Mouse (Mus musculus) hindbrain, postnatal 0 days (tissue): ENCODE data around the gene Capn8. TPM values are rescaled to one million over a fixed set of nuclear protein-coding genes. Genes with fewer than 3 reads are reported as not detected.
"Not testable (repeated sequence)": the region's sequence is repeated elsewhere in the genome, so short reads cannot be mapped to it uniquely, and the experiment has no call there.

Source experiments
- ATAC-seq: fragments of 200-750 bp; cut with Nextera tagmentation; 2 replicates; pipeline ENCODE4 v1.8.0; 2017; ENCODE audit warnings: mild to moderate bottlenecking, moderate TSS enrichment, moderate library complexity
- DNase-seq: peaks from one replicate; pipeline ENCODE4 v3.0.0-alpha.2; 2015; ENCODE audit warnings: low spot score
- H3K27ac ChIP-seq: fragments of 300-500 bp; sonication (generic); 2 replicates; pipeline ENCODE4 v1.5.1; 2014; ENCODE audit warnings: mild to moderate bottlenecking
- H3K27me3 ChIP-seq: fragments of 300-500 bp; sonication (generic); 2 replicates; pipeline ENCODE4 v1.6.1; 2014; ENCODE audit warnings: low read length, mixed read lengths; ENCODE audit not compliant: insufficient read depth
- H3K36me3 ChIP-seq: fragments of 300-500 bp; sonication (generic); 2 replicates; pipeline ENCODE4 v1.6.1; 2014; ENCODE audit warnings: low read length, mixed read lengths; ENCODE audit not compliant: insufficient read depth
- H3K4me1 ChIP-seq: fragments of 300-500 bp; sonication (generic); 2 replicates; pipeline ENCODE4 v1.6.1; 2014; ENCODE audit warnings: antibody characterized with exemption, low read length, mixed read lengths; ENCODE audit not compliant: insufficient read depth
- H3K4me2 ChIP-seq: fragments of 300-500 bp; sonication (generic); 2 replicates; pipeline ENCODE4 v1.6.1; 2014; ENCODE audit warnings: low read depth, mild to moderate bottlenecking, low read length, moderate library complexity, mixed read lengths
- H3K4me3 ChIP-seq: fragments of 300-500 bp; sonication (generic); 2 replicates; pipeline ENCODE4 v1.5.1; 2014; ENCODE audit warnings: low read length
- H3K9ac ChIP-seq: fragments of 300-500 bp; sonication (generic); replicated peaks from 2 replicates; pipeline ENCODE4 v1.6.1; 2014; ENCODE audit warnings: mild to moderate bottlenecking, low read length, moderate library complexity, mixed read lengths
- H3K9me3 ChIP-seq: fragments of 300-500 bp; sonication (generic); 2 replicates; pipeline ENCODE4 v1.6.1; 2016; ENCODE audit warnings: low read length, mixed read lengths
- CTCF ChIP-seq: IDR thresholded peaks from 2 replicates; pipeline ENCODE4 v1.5.1; 2016; ENCODE audit warnings: antibody characterized with exemption, control low read depth, low read depth
- WGBS: fragments of 180-500 bp; shearing (Covaris S2); extraction: QIAGEN DNeasy Blood & Tissue Kit; methylation state at CpG from one replicate; pipeline ENCODE4 v1.1.7; 2014; 5-methylcytosine and 5-hydroxymethylcytosine counted together
- polyA plus RNA-seq: library from polyadenylated mRNA; unstranded; fragments of >200 nt; fragmentation: Nextera tagmentation; extraction: Ambion mirVana; gene quantifications from 2 replicates; pipeline ENCODE4 v1.2.1, GENCODE M21; 2015
- total RNA-seq: library from RNA; depleted of rRNA; stranded (reverse); fragments of >200 nt; gene quantifications from 2 replicates; pipeline ENCODE4 v1.2.3, GENCODE M21; 2014

Gene Capn8
- total and polyA plus RNA-seq, 2 experiments from 2014 or later = not detected

DNA sequence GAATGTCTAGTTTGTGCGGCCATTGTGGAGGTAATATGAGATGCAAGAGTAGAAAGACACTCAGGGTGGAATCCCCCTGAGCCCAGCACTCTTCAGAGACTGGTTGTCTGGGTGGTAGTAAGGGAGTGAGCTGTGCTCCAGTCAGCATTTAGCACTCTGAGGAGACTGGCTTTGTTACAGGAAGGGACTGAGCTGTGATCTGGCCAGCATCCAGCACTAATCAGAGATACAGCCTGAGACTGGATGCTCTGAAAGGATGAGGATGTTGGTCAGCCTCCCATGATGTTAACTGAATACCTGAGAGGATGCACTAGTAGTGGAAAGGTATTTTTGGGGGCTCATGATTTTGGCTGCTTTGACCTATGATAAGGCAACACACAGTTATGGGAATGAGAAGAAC, 61.4 kb downstream of the Capn8 start:
- Histone ChIP-seq H3K4me2 (no peak overlapping the region), H3K27me3 (no peaks in the 10 kb centered on the region), H3K9me3 (no peaks in the 10 kb centered on the region), H3K9ac (no peak overlapping the region), H3K27ac (no peak overlapping the region), H3K4me1 (no peaks in the 10 kb centered on the region), H3K4me3 (no peak overlapping the region), H3K36me3 (no peaks in the 10 kb centered on the region)
- no peak for ATAC-seq
- TF ChIP-seq CTCF = no peak
- 65% methylated on average over 1 of the region's 1 CpGs for WGBS
- no peak for DNase-seq

- Histone ChIP-seq H3K4me2 (no peak overlapping the region), H3K27me3 (no peaks in the 10 kb centered on the region), H3K9ac (no peak overlapping the region), H3K4me3 (no peak overlapping the region), H3K27ac (no peak overlapping the region), H3K9me3 (no peaks in the 10 kb centered on the region), H3K4me1 (no peaks in the 10 kb centered on the region), H3K36me3 (no peaks in the 10 kb centered on the region)
- WGBS = 96% methylated on average over 4 of the region's 4 CpGs
- ATAC-seq (no peak), DNase-seq (no peak)
- no peak for TF ChIP-seq CTCF
These were observed 64.4 kb downstream of the Capn8 start for GRCm38 (mm10) chr1:182629228-182629627.

GRCm38 (mm10) chr1:182633712-182634294, 69.0 kb downstream of the Capn8 start:
- no peak overlapping the region for H3K9ac ChIP-seq
- H3K27ac ChIP-seq = no peak overlapping the region
- no peaks in the 10 kb centered on the region; the same call in 1 of the 2 replicates for H3K4me1 ChIP-seq
- no peak for ATAC-seq
- DNase-seq = no peak
- 86% methylated on average over 12 of the region's 12 CpGs for WGBS
- TF ChIP-seq CTCF = no peak
- H3K4me3 ChIP-seq = no peak overlapping the region
- no peak overlapping the region for H3K4me2 ChIP-seq
- H3K27me3 ChIP-seq = no peaks in the 10 kb centered on the region
- H3K9me3 ChIP-seq = no peaks in the 10 kb centered on the region
- H3K36me3 ChIP-seq = no peaks in the 10 kb centered on the region

- Histone ChIP-seq H3K9me3 (no peaks in the 10 kb centered on the region), H3K4me1 (peaks cover 5% of the 10 kb centered on the region; the same call in 1 of the 2 replicates), H3K4me3 (no peak overlapping the region), H3K36me3 (no peaks in the 10 kb centered on the region), H3K27ac (no peak overlapping the region), H3K9ac (no peak overlapping the region), H3K27me3 (no peaks in the 10 kb centered on the region), H3K4me2 (no peak overlapping the region)
- 0 out of 2 replicates have a peak, but pooled peaks have one; percentile 27 for ATAC-seq
- TF ChIP-seq CTCF = no peak
- 33% methylated on average over 7 of the region's 7 CpGs for WGBS
- peak; percentile 18 for DNase-seq
These were observed 74.2 kb downstream of the Capn8 start for GRCm38 (mm10) chr1:182639016-182639415.

- Histone ChIP-seq H3K27ac (no peak overlapping the region), H3K4me2 (no peak overlapping the region), H3K27me3 (no peaks in the 10 kb centered on the region), H3K9ac (no peak overlapping the region), H3K36me3 (no peaks in the 10 kb centered on the region), H3K4me3 (no peak overlapping the region), H3K4me1 (peaks cover 5% of the 10 kb centered on the region; the same call in 1 of the 2 replicates), H3K9me3 (no peaks in the 10 kb centered on the region)
- DNase-seq (no peak), ATAC-seq (no peak)
- no peak for TF ChIP-seq CTCF
- 84% methylated on average over 5 of the region's 5 CpGs for WGBS
These were observed 74.6 kb downstream of the Capn8 start for GRCm38 (mm10) chr1:182639456-182639855.

DNA sequence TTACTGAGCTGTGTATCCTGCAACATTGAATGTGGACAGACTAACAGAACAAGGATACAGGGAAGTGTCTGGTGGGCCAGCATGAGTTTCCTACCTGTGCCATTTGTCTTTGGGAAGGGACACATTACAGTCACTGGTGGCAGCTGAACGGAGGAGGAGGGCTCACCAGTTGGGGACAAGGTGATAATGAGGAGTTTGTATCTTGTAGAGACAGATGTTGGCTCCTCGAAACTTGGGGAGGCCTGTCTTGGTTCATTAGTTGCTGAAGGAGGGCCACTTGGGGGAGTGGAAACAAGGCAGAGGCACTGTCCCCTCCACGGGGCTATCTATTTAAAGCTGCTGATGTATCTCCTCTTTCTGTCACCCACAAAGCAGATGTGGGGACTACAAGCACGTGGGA, 75.3 kb downstream of the Capn8 start:
- Histone ChIP-seq H3K9me3 (no peaks in the 10 kb centered on the region), H3K4me2 (no peak overlapping the region), H3K36me3 (no peaks in the 10 kb centered on the region), H3K4me1 (peaks cover 5% of the 10 kb centered on the region; the same call in 1 of the 2 replicates), H3K27me3 (no peaks in the 10 kb centered on the region), H3K27ac (no peak overlapping the region), H3K9ac (no peak overlapping the region), H3K4me3 (no peak overlapping the region)
- DNase-seq (no peak), ATAC-seq (no peak)
- no peak for TF ChIP-seq CTCF
- 77% methylated on average over 4 of the region's 4 CpGs for WGBS

DNA sequence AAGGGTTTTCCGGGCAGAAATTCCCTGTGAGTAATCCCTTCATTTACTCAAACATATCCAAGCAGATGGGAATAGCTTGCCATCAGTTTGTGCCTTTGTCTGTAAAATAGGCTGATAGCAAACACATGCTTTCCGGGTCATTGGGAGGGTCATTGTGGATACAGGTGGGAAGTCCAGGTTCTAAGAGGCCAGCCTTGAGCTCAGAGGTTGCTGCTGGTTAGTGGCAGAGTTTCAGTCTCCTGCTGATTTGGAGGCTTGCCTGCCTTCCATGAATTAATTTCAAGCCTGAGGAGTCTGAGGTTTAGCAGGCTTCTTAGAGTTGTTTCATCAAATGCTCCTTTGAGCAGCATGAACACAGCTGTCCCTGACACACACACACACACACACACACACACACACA, 78.0 kb downstream of the Capn8 start:
- Histone ChIP-seq H3K27me3 (no peaks in the 10 kb centered on the region), H3K9me3 (no peaks in the 10 kb centered on the region), H3K36me3 (no peaks in the 10 kb centered on the region), H3K9ac (no peak overlapping the region), H3K27ac (no peak overlapping the region), H3K4me1 (peaks cover 5% of the 10 kb centered on the region; the same call in 1 of the 2 replicates), H3K4me3 (no peak overlapping the region), H3K4me2 (no peak overlapping the region)
- no peak for ATAC-seq
- peak; percentile 27 for DNase-seq
- no peak for TF ChIP-seq CTCF
- WGBS = 54% methylated on average over 2 of the region's 2 CpGs

DNA sequence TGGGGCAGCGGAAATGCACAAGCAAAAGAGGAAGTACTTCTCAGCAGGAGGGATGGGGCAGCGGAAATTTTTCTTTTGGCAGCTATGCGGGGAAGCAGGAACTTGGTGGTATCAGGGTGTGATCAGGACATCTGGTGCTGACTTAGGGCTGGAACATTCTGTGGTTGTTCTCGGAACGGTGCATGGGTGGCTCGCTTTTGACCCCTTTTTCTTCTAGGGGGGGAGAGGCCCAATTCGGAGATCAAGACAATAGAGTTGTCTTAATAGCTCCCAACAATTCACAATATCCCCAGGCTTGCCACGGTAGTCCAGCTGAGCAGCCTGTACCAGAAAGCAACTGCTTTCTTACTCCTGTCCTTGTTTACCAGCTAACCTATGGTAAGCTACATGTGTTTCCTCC, 79.6 kb downstream of the Capn8 start:
- H3K27me3 ChIP-seq, H3K9ac ChIP-seq: not testable (repeated sequence)
- 67% methylated on average over 8 of the region's 8 CpGs for WGBS

More for the DNA sequence above, 79.6 kb downstream of the Capn8 start:
- ATAC-seq, DNase-seq, H3K36me3 ChIP-seq, H3K4me2 ChIP-seq, H3K27ac ChIP-seq, H3K4me3 ChIP-seq, H3K4me1 ChIP-seq, H3K9me3 ChIP-seq: not testable (repeated sequence)
